In genomic region chrX:121497219-121497618, GRCm38 (mm10) we compare ENCODE assay signal across 23 mouse cellular contexts.
"Had no signal": no experiment of that assay in that cellular context is flagged by ENCODE, and none has a peak within 500 bp of the region (broad histone marks: within the 10 kb centered on the region; RNA-seq: fewer than 3 reads in every experiment).

No protein-coding gene starts in this region.

- DNase-seq: liver, embryonic 13.5 days; liver, postnatal 0 days; lung, adult 2 months had no signal

- H3K4me2 ChIP-seq: limb, embryonic 12.5 days; limb, embryonic 13.5 days; limb, embryonic 15.5 days; liver, embryonic 11.5 days; liver, embryonic 12.5 days; liver, embryonic 13.5 days; liver, embryonic 15.5 days; lung, embryonic 14.5 days; lung, embryonic 15.5 days; midbrain, embryonic 11.5 days; midbrain, embryonic 12.5 days; midbrain, embryonic 13.5 days; midbrain, embryonic 15.5 days had no signal

- H3K9ac ChIP-seq: limb, embryonic 12.5 days; limb, embryonic 13.5 days; limb, embryonic 15.5 days; liver, embryonic 12.5 days; liver, embryonic 13.5 days; liver, embryonic 14.5 days; liver, embryonic 15.5 days; liver, postnatal 0 days; lung, embryonic 14.5 days; lung, embryonic 15.5 days; midbrain, embryonic 12.5 days; midbrain, embryonic 13.5 days; midbrain, embryonic 15.5 days had no signal

- H3K27ac ChIP-seq: limb, embryonic 10.5 days; limb, embryonic 12.5 days; limb, embryonic 13.5 days; limb, embryonic 15.5 days; liver, embryonic 12.5 days; liver, embryonic 13.5 days; liver, embryonic 14.5 days; liver, embryonic 15.5 days; lung, embryonic 15.5 days; macrophage; midbrain, embryonic 10.5 days; midbrain, embryonic 12.5 days; midbrain, embryonic 13.5 days; midbrain, embryonic 15.5 days had no signal

- H3K4me1 ChIP-seq: limb, embryonic 10.5 days; limb, embryonic 12.5 days; limb, embryonic 13.5 days; limb, embryonic 15.5 days; liver, embryonic 12.5 days; liver, embryonic 13.5 days; liver, embryonic 15.5 days; lung, embryonic 15.5 days; megakaryocyte, embryonic 14.5 days; midbrain, embryonic 10.5 days; midbrain, embryonic 12.5 days; midbrain, embryonic 13.5 days; midbrain, embryonic 15.5 days had no signal

- H3K9me3 ChIP-seq: limb, embryonic 10.5 days; limb, embryonic 12.5 days; limb, embryonic 13.5 days; limb, embryonic 15.5 days; liver, embryonic 12.5 days; liver, embryonic 13.5 days; liver, embryonic 15.5 days; lung, embryonic 15.5 days; megakaryocyte, embryonic 14.5 days; midbrain, embryonic 10.5 days; midbrain, embryonic 12.5 days; midbrain, embryonic 13.5 days; midbrain, embryonic 15.5 days had no signal

- ATAC-seq: liver, embryonic 12.5 days; liver, postnatal 0 days; lung, postnatal 0 days; midbrain, embryonic 13.5 days; midbrain, embryonic 15.5 days; midbrain, embryonic 16.5 days had no signal

- H3K4me3 ChIP-seq: limb, embryonic 10.5 days; limb, embryonic 12.5 days; limb, embryonic 13.5 days; limb, embryonic 15.5 days; liver, embryonic 12.5 days; liver, embryonic 13.5 days; liver, embryonic 15.5 days; lung, embryonic 15.5 days; megakaryocyte, embryonic 14.5 days; midbrain, embryonic 10.5 days; midbrain, embryonic 12.5 days; midbrain, embryonic 13.5 days; midbrain, embryonic 15.5 days; myocyte had no signal

- H3K36me3 ChIP-seq: limb, embryonic 10.5 days; limb, embryonic 12.5 days; limb, embryonic 13.5 days; limb, embryonic 15.5 days; liver, embryonic 12.5 days; liver, embryonic 13.5 days; liver, embryonic 15.5 days; lung, embryonic 15.5 days; midbrain, embryonic 10.5 days; midbrain, embryonic 12.5 days; midbrain, embryonic 13.5 days; midbrain, embryonic 15.5 days had no signal

- H3K27me3 ChIP-seq: limb, embryonic 12.5 days; limb, embryonic 13.5 days; limb, embryonic 15.5 days; liver, embryonic 12.5 days; liver, embryonic 13.5 days; liver, embryonic 15.5 days; lung, embryonic 15.5 days; megakaryocyte, embryonic 14.5 days; midbrain, embryonic 12.5 days; midbrain, embryonic 13.5 days; midbrain, embryonic 15.5 days had no signal
